Mouse (Mus musculus): ENCODE measurements around the gene Cyp19a1. TPM values are rescaled to one million over a fixed set of nuclear protein-coding genes. Genes with fewer than 3 reads are reported as not detected.

The Cyp19a1 gene
- polyA plus RNA-seq (2017; shearing (Covaris generic)): under 1 TPM; 0.22 to 0.32 TPM

DNA sequence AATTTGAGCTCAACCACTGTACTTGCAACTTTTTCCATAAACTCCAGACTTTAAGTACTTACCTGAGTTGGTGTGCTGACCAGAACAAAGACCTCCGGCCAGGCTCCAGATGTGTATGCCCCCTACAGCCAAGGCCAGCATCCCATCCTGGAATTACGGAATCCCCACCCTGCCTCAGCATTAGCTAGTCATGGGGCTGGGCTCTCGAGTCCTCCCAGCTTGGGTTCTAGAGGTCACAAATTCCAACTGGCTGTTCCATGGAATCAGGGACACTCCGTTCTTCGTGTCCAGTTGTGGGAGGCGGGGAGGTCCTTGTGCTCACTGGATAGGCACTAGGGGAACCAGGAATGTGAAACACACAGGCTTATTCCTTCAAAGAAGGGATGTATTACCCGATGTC lies at the start of gene Cyp19a1:
Gene Cyp19a1, minus strand, starts transcription at position 101 of the 400 bp plus-strand sequence.
- no peak for ATAC-seq

DNA sequence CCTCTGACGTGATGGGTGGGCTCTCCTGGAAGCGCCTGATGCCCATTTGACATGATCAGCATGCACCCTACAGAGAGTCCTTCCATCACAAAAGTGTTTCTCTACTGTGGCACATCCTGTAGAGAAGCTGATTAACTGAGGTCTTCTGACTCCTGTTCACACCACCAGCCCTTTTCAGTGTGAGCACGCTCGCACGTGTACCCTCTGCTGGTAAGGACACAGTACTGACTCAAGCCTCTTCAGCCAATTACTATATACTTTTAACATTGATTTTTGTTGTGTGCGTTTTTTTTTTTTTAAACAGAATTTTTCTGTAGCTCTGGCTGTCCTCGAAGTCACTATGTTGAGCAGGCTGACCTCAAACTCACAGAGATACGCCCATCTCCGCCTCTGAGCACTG lies 48.5 kb upstream of the Cyp19a1 start:
- no peak for ATAC-seq

DNA sequence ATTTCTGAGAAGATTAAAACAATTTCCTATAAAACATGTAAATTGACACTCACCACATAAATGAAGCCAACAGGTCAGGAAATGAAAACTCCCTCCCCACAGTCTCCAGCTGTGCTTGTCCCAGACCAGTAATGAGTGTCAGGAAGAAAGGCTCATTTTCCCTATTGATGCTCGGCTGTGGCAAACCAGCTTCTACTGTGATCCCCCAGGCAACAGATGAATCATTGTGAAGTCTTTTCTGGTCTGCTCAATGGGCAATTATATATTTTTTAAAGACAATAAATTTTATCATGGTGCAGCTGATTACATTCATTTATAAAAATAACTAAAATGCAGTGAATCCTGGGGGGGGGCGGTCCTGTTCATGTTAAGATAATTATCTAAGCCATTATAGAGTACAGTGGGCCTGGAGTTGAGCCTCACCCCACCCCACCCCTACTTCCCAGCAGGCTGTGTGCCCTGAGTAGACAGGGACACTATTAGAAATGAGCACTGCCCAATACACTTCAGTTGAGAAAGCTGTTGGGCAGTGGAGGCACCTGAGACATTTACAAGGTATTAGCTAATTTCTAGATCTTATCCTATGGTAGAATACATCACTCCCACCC lies 40.9 kb upstream of the Cyp19a1 start:
- no peak for ATAC-seq

DNA sequence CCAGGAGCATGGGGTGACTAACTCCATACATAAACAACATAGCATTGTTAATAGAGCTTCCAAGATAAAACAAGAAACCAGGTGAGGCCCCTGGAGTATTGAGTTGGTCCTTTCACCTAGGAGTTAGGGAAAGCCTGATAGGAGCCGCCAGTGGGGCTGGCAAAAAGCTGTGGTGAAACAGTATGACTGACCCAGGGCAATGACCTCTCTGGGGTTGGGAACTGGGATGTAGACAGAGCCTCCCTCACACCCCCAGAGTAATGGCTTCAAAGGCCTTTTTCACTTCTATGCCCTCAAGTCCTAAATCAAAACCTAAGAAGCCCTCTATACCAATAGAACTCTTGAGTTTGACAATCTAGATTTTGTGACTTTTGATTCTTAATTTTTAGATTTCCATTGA lies 40.3 kb upstream of the Cyp19a1 start:
- ATAC-seq: no peak

DNA sequence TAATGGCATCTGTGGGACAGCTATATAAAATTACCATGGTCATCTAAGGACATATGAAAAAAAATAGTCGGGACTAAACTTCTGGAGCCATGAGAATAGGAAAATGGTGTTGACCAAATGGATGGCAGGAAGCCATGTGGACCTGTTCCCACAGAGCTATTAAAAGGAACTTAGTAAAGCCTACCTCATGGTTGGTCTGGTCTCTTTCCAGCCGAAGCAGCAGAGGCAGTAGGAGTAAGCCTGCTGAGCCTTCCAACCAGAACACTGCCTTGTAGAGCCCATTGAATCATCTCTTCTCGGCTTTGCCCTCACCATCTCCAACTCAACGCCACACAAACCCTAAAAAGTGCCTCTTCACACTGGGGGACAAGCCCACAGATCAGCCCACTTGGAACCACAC lies 33.3 kb upstream of the Cyp19a1 start:
- ATAC-seq: no peak

DNA sequence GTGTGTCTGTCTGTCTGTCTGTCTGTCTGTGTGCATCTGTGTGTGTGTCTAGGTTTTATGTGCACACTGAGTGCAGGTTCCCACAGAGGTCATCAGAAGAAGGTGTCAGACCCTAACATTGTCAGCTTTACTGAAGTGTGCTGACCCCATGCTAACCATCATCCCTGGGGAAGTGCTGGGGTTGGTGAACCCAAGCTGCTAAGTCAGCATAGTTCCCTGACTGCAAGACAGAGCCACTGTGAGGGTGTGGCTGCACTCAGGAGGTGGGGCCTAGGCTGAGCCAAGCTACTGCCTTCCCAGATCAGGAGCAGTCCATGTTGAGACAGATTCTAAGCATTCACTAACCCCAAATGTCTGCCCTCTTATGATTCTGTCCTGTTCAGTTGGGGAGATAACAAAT lies 31.9 kb upstream of the Cyp19a1 start:
- ATAC-seq: no peak

DNA sequence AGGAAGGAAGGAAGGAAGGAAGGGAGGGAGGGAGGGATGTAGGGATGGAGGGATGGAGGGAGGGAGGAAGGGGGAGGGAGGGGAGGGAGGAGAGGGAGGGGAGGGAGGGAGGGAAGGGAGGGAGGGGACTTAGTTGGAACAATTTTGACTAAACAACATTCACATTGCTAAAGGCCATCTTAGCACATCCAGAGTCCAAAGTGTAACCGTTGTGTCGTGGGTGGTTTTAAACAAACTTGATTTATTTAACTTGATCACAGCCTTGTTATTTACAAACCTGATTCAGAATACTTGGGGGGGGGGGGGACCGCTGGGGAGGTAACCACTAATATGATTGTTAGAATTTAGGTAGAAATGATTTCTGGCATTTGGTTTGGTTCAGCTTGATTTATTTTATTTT lies 31.5 kb upstream of the Cyp19a1 start:
- no peak for ATAC-seq

DNA sequence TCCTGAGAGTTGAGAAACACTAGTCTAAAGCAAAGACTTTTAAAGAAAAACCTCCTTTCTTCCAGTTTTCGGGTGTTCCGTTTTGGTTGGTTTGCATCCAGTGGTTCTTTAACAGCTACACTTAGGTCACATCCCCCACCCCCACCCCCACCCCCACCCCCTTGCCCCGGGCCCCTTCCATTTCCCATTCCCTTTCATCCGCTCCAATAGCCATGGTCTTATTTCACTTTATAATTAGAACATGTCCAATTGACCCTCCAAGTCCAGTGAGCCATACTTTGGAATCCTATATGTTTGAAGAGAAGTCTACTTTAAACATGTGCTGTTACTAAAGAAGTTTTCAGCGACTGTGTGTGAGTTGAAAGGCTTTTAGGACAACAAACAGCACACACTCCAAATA lies 19.9 kb upstream of the Cyp19a1 start:
- no peak for ATAC-seq

DNA sequence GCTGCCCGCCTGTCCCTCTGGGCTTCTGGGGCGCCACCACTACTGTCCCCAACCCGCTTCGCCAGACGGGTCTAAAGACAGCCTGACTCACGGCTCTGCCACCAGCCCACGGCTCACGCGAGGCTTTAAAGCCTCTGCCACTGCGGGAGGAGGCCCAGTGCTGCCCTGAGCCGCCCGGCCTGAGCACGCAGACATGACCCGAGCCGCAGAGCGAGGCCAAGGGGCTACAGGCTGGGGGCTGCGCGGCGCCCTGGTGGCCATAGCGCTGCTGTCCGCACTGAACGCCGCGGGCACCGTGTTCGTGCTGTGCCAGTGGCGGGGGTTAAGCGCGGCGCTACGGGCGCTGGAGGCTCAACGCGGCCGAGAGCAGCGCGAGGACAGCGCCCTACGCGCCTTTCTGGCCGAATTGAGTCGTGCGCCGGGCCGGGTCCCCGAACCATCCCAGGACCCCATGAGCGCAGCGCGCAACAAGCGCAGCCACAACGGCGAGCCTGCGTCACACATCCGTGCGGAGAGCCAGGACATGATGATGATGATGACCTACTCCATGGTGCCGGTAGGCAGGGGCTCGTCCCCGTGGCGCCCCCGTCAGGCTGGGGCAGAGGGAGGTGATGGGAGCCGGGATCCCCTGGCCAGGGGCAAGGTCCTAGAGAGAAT lies 18.5 kb upstream of the Cyp19a1 start, which contains the start of gene Gldn:
Gene Gldn, plus strand, starts transcription at position 156 of the 657 bp plus-strand sequence.
- no peak for ATAC-seq

DNA sequence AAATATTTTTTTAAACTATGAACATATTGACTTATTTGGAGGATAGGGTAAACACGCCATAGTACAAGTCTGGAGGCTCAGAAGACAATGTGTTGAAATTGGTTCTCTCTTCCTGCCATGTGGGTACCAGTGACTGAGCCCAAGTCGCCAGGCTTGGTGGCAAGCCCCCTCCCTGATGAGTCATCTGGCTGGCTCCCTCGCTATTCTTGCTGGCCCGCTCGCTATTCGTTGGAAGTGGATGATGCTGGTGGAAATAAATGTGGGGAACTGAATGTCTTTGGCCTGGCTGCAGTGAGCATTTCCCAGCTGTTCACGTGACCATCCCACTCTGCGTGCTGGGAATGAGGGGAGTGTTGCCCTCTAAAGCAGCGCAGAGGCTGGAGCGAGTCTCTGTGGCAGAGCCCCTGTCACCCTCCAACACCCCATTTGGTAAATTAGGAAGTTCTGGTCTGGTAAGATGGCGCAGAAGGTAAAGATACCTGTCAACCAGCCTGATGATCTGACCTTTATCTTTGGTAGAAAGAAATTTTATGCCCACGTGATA lies 11.2 kb upstream of the Cyp19a1 start:
- ATAC-seq: no peak

DNA sequence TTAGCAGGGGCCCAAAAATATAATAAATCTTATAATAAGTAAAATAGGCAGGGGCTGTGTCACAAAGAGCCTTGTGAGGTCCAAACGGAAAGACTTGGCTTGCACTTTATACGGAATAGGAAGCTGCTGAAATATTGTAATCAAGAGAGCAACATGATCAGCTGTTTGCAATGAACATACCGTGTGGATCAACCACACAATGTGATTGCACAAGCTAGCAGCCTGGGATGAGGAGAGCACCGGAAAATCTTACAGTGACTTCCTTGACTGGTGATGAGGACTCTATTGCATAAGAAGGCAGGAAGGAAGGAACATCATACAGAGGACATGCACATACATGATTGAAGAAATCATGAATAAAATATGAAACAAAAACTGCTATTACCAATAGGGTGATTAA lies 7.4 kb upstream of the Cyp19a1 start:
- no peak for ATAC-seq

DNA sequence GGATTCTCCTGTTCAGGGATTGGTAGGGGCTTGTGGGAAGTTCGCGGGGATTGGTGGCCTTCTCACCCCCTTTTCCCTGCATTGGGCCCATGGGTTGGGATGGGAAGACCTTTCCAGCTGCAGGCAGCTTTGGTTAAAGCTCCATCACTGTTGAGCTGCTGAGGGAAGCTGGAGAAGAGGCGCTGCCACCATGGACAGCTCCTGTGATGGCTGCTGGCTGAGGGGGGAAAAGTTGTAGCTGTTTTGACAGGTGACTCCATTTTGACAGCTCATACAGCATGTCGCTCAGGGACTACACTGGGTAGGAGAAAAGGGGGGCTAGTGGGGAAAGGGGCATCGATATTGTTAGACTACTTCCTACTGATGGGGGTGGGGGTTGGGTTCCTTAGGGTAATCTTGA lies 3.0 kb upstream of the Cyp19a1 start:
- no peak for ATAC-seq

DNA sequence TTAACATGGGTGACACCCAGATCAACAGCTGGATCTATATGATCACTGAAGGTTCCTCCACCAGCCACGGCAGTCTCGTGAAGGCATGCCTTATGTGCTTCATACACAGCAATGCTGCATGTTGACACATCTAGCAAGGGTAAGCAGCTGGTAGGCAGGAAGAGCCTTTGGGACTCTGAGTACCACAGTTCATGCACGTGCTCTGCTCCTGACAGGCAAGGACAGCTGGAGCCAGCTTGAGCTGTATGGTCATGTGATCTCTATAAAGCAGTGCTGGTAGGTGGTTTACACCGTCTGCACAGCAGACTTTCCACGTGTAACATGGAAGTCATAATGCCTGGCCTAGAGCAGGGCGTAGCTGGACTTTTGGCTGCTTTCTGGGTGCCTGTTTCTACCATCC lies 2.1 kb upstream of the Cyp19a1 start:
- no peak for ATAC-seq

DNA sequence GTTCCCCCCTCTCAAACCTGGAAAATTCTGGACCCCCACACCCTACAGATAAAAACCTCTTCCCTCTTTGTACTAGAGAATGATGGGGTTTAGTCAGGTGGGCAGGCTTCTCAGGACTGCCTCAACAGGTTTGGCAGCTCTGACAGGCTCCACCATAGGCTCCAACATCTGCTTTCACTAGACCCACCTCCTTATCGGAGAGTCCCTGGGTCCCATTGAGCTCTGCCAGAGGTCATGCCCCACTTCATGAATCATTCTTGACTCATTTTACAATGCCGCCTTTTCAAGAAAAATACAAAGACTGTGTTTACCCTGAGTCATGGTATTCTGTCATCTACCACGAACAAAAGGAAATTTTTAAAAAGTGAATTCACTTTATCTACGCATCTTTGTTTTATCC lies 3.2 kb downstream of the Cyp19a1 start:
- ATAC-seq: no peak

DNA sequence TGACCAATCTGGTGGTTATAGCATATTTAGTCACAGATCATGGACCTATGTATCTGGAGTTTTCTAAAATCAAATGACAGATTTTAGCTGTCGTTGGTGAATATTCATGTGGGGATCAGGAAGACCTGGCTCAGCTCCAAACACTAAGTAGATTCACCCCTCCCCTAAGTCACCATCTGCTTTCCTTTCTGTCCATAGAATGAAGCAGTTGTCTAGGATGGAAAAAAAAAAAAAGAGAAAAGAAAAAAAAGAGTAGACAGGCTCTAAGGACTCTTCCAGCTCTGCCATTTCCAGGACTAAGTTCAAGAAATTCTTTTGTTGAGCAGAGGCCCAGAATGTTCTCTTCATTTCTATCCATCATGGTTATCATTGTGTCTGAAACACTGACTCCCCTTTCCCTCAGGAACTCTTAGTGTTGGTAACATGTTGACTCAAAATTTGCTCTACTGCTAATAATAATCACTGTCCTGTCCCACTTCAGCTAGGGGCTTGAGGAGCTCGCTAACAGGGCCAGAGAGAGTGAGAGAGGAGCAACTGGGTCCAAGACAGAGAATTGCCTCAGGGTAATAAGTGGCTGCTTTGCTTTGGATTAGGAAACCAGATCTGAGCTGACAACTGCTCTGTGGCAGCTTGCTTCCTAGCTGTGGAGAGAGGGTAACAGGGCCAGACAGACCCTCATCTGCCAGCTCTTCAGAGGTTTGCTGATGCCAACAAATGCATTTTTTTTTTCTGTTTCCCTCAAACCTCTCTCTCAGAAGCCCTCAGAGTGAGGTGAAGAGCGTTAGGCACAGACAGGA lies 22.8 kb downstream of the Cyp19a1 start:
- ATAC-seq: no peak

DNA sequence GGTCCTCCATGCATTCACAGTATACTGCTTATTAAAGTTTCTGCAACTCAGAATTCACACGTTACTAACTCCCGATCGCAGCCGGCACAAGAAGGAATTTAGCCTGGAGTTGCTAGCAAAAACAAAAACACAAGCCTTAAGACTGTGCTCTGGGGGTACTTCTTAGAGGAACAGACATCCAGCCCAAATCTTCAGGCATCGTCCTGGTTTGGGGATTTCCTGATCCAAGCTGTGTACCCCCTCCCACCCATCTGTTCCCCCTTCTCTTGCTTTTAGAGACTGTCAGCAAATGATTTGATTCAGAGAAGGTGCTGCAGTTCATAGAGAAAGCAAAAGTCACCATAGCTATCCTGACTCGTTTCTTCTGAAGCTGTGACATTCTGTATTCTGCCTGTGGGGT lies 40.3 kb downstream of the Cyp19a1 start:
- ATAC-seq: no peak

DNA sequence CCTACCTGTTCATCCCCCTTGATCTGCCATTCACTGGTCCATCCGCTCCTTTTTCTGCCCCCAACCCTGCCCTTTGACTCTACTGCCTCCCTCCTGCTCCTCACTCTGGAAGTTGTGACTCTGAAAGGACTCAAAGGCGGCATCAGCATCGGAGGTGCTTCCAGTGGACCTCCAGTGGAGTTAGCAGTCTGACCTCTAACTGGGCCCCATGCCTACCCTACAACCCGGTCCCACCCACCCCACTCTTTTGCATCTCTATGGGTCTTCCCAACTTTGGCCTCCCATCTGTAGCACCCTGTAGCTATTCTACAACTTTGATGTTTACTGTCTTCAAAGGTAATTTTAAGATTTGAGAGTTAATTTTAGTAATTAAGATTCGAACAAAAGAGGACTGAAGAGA lies 51.4 kb downstream of the Cyp19a1 start:
- ATAC-seq: no peak

DNA sequence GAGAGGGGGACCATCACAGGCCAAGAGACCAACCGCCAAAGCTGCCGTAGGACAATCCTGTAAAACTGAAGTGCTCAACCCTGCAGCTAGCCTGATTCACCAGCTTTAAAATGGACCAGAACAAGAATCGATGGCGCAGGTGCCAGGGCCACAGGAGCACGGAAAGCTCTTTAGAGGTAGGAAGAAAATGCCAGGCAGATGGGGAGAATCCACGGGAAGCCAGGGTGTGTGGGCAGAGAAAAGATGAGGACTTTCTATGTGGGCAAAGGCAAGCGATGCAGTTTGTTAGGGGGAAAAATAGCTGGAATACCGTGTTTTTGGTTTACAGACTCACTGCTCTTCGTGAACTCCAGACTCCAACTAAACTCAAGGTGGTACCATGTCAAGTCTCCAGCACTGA lies 53.0 kb downstream of the Cyp19a1 start:
- no peak for ATAC-seq

DNA sequence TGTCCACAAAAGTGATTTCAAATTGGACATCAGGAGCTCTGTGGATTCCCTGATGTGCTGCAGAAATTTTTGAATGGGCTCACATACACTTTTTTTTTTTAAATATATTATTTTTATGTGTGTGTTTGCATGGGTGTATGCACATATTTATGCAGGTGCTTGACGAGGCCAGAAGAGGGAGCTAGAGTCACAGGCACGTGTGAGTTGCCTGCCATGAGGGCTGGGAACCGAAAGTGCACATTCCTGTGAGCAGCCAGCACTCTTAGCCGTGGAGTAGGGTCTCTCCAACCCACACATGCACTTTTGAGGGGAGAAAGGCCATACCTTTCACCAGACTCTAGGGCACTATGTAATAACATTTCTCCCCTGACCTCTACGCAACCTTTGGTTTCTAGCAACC lies 73.1 kb downstream of the Cyp19a1 start:
- ATAC-seq: no peak

DNA sequence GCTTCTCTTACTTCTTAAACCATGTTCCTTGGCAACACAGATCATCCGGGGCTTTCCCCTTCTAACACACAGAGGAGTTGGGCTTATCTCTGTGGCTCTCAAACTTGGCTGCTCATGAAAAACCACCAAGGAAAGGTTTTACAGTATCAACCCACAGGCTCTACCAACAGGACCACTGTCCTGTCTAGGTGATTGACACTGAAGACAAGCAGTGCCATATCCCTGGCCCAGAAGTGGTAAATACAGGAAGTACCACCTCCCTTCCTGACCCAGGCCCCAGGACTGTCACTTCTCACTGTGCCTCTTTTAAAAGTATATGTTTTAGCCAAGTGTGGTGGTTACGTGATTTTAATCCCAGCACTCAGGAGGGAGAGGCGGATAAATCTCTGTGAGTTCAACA lies 76.5 kb downstream of the Cyp19a1 start:
- no peak for ATAC-seq

DNA sequence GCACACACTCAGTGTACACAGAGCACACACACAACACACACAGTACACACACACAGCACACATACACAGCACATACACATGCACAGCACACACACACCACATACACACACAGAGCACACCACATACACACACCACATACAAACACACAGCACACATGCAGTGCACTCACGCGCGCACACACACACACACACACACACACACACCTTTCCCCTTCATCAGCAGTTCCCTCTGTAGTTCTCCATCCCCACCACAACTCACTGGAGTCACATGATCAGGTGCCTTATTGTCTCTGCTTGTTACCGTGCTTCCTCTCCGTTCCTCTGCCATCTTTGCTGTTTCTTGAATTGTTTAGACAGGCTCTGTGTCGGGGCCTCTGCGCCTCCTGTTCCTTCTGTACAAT lies 85.4 kb downstream of the Cyp19a1 start:
- no peak for ATAC-seq

DNA sequence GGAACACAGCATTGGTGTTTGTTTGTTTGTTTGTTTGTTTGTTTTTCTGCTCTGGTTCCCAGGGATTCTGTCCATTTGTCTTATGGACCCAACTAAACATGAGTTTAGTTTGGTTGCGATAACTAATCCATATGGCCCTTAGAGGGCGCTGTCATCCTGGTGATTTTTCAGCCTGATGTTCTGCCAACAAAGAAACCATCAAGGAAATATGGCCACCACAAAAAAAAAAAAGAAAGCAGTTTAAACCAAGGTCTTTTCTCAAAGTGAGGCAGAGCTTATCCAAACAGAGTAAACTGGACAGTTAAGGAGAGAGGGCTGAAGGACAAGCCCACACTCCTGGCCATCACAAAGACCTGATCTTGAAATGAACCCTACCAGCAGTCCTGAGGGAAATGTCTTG lies 86.6 kb downstream of the Cyp19a1 start:
- ATAC-seq: no peak

DNA sequence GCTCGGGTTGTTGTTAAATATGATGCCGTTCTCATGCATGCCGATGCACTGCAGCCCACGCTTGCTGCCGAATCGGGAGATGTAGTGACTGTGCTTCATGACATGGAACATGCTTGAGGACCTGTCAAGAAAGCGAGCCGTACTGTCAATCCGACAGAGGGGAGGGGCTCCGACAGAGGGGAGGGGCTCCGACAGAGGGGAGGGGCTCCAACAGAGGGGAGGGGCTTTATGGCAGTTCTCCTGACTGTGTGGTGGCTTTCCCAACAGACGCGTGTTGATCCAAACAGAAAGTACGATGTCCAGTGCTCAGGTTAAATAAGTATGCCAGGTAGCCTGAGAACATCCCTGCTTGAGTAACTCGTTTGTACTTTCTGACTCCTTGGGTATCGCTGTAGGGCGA lies 87.7 kb downstream of the Cyp19a1 start:
- no peak for ATAC-seq

DNA sequence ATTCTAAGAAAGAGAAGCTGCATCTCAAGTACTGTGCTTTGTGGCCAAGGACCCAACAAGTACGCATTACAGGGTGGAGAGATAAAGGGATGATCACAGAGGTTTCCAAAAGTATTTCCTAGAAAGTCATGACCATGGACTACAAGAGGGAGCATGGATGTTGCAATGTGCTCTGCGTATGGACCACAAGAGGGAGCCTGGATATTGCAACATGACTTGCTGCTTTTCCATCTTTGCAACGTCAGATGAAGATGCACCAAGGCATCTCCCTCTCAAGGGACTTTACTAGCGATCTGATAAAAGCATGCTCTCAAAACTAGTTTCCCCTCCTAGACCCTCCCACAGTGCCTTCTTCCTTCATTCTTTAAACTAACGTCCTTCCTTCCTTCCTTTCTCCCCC lies 98.4 kb downstream of the Cyp19a1 start:
- no peak for ATAC-seq

Data from CD4-positive, CD25-positive, alpha-beta regulatory T cell, adult 4 months (primary cell).